Mouse (Mus musculus): ENCODE data around the gene Fnip2. TPM values are rescaled to one million over a fixed set of nuclear protein-coding genes. Genes with fewer than 3 reads are reported as not detected.

Gene Fnip2
- polyA plus RNA-seq, 1 experiment from 2014 or later = 126 TPM

DNA sequence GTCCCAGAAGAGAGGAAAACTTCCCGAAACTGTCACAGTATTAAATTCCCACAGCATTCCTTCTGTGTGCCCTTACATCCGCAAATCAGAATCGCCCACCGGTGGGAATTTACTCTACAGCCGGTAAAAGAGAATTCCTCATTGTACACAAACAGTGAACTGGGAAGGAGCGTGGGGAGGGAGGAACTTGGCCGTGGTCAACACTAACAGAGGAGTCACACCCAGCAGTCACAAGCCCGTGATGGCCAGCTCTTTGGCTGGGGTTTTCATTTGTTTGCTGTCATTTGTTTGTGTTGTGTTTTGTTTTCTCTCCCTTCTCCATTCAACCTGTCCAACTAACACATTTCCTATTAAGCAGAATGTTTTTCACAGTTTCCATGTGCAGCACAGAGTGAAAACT is 39.7 kb downstream of the Fnip2 start:
- Histone ChIP-seq H3K36me3 (ENCODE audit: inconsistent target) (peaks cover 4% of the 10 kb centered on the region; the same call in 1 of the 2 replicates), H3K79me2 (ENCODE audit: inconsistent target) (peaks cover 96% of the 10 kb centered on the region), H3K4me3 (ENCODE audit: inconsistent target) (peak overlapping the region; percentile 66), H3K27ac (peak overlapping the region; percentile 97)
- WGBS (ENCODE audit: missing documents) = 68% methylated on average over 8 of the region's 8 CpGs

DNA sequence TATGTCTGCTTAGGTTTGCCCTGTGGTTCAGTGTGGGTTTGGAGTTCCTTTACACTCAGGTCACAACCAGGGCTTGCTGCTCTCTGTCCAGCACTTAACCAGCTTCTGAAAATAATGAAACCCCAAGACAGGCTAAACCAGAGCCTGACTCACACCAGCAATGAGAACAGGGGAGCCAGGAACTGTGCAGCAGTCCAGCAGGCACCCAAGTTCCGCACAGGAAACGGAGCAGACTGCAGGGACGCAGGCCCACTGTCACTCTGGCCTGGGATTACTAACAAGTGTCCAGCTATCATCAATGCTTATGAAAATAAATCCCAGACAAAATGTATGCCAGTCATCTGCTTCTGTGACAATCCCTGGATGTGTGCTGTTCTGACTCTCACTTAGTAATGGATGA is 40.1 kb downstream of the Fnip2 start:
- peaks cover 5% of the 10 kb centered on the region; the same call in 1 of the 2 replicates for H3K36me3 ChIP-seq (ENCODE audit: inconsistent target)
- H3K27ac ChIP-seq = peak overlapping the region; percentile 97
- peak overlapping the region; percentile 66; the same call in 1 of the 2 replicates for H3K4me3 ChIP-seq (ENCODE audit: inconsistent target)
- WGBS (ENCODE audit: missing documents) = 90% methylated on average over 3 of the region's 3 CpGs
- peaks cover 96% of the 10 kb centered on the region for H3K79me2 ChIP-seq (ENCODE audit: inconsistent target)

GRCm38 (mm10) chr3:79523349-79523748 is 44.2 kb downstream of the Fnip2 start:
- WGBS (ENCODE audit: missing documents) = 95% methylated on average over 4 of the region's 4 CpGs
- Histone ChIP-seq H3K36me3 (ENCODE audit: inconsistent target) (peaks cover 17% of the 10 kb centered on the region; the same call in 1 of the 2 replicates), H3K79me2 (ENCODE audit: inconsistent target) (peaks cover 100% of the 10 kb centered on the region), H3K4me3 (ENCODE audit: inconsistent target) (no peak overlapping the region), H3K27ac (no peak overlapping the region)

DNA sequence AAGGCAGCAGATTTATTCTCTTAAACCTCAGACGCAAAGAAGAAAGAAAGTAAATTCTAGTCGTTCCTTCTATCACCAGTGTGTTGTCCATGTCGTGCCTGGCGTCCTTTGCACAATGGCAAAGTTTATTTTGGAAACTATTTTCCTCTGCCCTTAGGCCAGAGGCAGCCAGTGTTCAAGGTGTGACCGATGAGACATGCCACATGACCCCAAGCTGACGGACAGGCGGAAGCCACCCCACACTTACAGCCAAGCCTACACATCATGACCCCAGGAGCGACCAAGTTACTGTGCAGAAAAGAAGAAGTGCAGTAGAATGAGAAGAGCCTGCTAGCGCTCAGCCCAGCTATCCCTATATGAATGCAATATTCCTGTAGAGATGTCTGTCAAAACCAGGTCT is 47.7 kb downstream of the Fnip2 start:
- 69% methylated on average over 7 of the region's 9 CpGs for WGBS (ENCODE audit: missing documents)
- Histone ChIP-seq H3K36me3 (ENCODE audit: inconsistent target) (peaks cover 51% of the 10 kb centered on the region), H3K27ac (peak overlapping the region; percentile 13; the same call in 1 of the 2 replicates), H3K4me3 (ENCODE audit: inconsistent target) (no peak overlapping the region), H3K79me2 (ENCODE audit: inconsistent target) (peaks cover 100% of the 10 kb centered on the region)

DNA sequence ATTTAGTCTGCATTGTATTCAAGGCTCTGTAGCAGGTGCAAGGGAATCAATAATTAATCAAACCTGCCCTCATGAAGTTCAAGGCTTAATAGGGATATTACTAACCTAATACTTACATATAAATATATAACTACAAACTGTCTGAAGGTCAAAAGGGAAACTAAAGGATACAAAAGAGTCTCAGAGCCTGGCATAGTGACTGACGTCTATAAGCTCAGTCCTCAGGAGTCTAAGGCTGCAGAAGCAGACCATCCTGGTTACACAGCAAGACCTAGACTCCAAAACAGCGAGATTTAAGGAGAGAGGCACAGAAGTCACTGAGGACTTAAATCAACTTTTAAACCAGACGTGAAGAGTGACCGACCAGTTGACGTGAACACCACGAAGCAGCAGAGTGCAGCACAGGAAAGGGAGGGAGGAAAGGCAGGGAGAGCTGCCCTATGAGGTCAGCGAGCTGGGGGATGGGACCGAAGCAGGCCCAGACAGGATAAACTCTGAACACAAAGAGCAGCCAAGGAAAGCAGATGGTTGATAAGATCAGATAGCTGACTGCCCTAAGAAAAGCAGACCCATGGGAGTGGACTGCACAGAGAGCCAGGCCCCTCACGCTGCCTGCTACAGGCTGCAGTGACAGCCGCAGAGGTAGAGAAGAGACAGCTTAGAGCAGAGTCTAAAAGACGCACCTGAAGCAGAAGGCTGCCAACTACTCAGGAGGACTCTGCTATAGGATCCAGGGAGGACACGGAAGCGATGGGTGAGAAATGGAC is 48.7 kb downstream of the Fnip2 start:
- 67% methylated on average over 13 of the region's 13 CpGs for WGBS (ENCODE audit: missing documents)
- Histone ChIP-seq H3K36me3 (ENCODE audit: inconsistent target) (peaks cover 61% of the 10 kb centered on the region), H3K4me3 (ENCODE audit: inconsistent target) (no peak overlapping the region), H3K27ac (peak overlapping the region; percentile 13; the same call in 1 of the 2 replicates), H3K79me2 (ENCODE audit: inconsistent target) (peaks cover 100% of the 10 kb centered on the region)

- Histone ChIP-seq H3K27ac (no peak overlapping the region), H3K79me2 (ENCODE audit: inconsistent target) (peaks cover 100% of the 10 kb centered on the region), H3K36me3 (ENCODE audit: inconsistent target) (peaks cover 67% of the 10 kb centered on the region), H3K4me3 (ENCODE audit: inconsistent target) (no peak overlapping the region)
- 96% methylated on average over 17 of the region's 17 CpGs for WGBS (ENCODE audit: missing documents)
Observed at GRCm38 (mm10) chr3:79517884-79518591, 49.6 kb downstream of the Fnip2 start.

DNA sequence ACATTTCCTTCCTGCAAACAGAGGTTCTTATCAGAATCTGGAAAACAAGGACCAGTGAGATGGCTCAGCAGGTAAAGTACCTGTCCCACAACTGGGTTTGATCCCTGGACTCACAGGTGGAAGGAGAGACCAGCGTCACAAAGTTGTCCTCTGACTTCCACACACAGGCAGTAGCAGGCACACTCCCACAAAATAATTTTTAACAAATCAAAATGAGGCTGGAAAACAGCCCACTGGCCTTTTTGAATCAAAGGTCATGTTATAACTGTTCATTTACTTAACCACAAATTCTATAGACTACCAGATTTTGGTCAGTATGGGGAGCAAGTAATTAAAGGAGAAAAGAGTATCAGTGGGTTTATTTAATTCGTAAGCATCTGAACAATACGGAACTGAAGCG is 50.6 kb downstream of the Fnip2 start:
- WGBS (ENCODE audit: missing documents) = 97% methylated on average over 4 of the region's 4 CpGs
- H3K27ac ChIP-seq = no peak overlapping the region
- peaks cover 100% of the 10 kb centered on the region for H3K79me2 ChIP-seq (ENCODE audit: inconsistent target)
- H3K36me3 ChIP-seq (ENCODE audit: inconsistent target) = peaks cover 75% of the 10 kb centered on the region
- H3K4me3 ChIP-seq (ENCODE audit: inconsistent target) = no peak overlapping the region

- WGBS (ENCODE audit: missing documents) = 90% methylated on average over 13 of the region's 14 CpGs
- no peak overlapping the region for H3K27ac ChIP-seq
- peaks cover 100% of the 10 kb centered on the region for H3K79me2 ChIP-seq (ENCODE audit: inconsistent target)
- peaks cover 82% of the 10 kb centered on the region for H3K36me3 ChIP-seq (ENCODE audit: inconsistent target)
- H3K4me3 ChIP-seq (ENCODE audit: inconsistent target) = no peak overlapping the region
Observed at GRCm38 (mm10) chr3:79516099-79516920, 51.3 kb downstream of the Fnip2 start.

GRCm38 (mm10) chr3:79514304-79514703 is 53.3 kb downstream of the Fnip2 start:
- Histone ChIP-seq H3K79me2 (ENCODE audit: inconsistent target) (peaks cover 100% of the 10 kb centered on the region), H3K36me3 (ENCODE audit: inconsistent target) (peaks cover 99% of the 10 kb centered on the region), H3K27ac (no peak overlapping the region), H3K4me3 (ENCODE audit: inconsistent target) (no peak overlapping the region)
- 95% methylated on average over 2 of the region's 2 CpGs for WGBS (ENCODE audit: missing documents)

- 100% methylated on average over 1 of the region's 2 CpGs for WGBS (ENCODE audit: missing documents)
- H3K79me2 ChIP-seq (ENCODE audit: inconsistent target) = peaks cover 100% of the 10 kb centered on the region
- no peak overlapping the region for H3K4me3 ChIP-seq (ENCODE audit: inconsistent target)
- H3K36me3 ChIP-seq (ENCODE audit: inconsistent target) = peaks cover 95% of the 10 kb centered on the region
- H3K27ac ChIP-seq = no peak overlapping the region
Observed at GRCm38 (mm10) chr3:79501166-79501728, 66.3 kb downstream of the Fnip2 start.

DNA sequence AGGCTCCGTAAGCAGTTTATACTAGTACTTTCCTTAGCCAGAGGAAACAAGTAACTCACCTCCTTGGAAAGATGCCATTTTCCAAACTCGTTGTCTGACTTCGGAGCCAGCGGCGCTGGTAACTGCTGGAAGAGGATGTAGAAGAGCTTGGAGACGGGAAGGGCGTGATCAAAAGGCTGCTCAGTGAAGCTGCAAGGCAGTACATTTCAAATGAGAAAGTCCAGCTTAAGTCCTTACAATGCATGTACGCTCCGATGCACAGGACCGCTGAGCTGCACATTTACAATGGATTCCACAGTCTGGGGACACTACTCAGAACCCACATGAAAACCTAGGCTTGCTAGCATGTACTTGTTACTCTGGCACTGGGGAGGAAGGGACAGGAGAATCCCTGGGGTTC is 67.3 kb downstream of the Fnip2 start:
- Histone ChIP-seq H3K36me3 (ENCODE audit: inconsistent target) (peaks cover 95% of the 10 kb centered on the region), H3K79me2 (ENCODE audit: inconsistent target) (peaks cover 100% of the 10 kb centered on the region), H3K4me3 (ENCODE audit: inconsistent target) (no peak overlapping the region), H3K27ac (no peak overlapping the region)
- 97% methylated on average over 10 of the region's 10 CpGs for WGBS (ENCODE audit: missing documents)

DNA sequence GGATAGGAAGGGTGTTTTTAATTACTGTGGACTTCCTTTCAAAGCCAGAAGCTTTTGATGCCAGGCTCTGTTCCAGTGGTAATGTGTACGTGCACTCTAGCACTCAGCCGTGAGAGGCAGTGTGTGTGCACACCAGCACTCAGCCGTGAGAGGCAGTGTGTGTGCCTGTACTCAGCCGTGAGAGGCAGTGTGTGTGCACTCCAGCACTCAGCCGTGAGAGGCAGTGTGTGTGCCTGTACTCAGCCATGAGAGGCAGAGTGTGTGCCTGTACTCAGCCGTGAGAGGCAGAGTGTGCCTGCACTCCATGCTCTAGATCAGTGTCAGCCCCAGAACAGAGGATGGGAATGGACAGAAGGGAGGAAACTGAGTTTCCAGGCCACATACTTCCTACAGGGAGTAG is 70.9 kb downstream of the Fnip2 start:
- Histone ChIP-seq H3K36me3 (ENCODE audit: inconsistent target) (peaks cover 90% of the 10 kb centered on the region), H3K79me2 (ENCODE audit: inconsistent target) (peaks cover 87% of the 10 kb centered on the region), H3K27ac (no peak overlapping the region), H3K4me3 (ENCODE audit: inconsistent target) (no peak overlapping the region)
- WGBS (ENCODE audit: missing documents) = 92% methylated on average over 6 of the region's 6 CpGs

DNA sequence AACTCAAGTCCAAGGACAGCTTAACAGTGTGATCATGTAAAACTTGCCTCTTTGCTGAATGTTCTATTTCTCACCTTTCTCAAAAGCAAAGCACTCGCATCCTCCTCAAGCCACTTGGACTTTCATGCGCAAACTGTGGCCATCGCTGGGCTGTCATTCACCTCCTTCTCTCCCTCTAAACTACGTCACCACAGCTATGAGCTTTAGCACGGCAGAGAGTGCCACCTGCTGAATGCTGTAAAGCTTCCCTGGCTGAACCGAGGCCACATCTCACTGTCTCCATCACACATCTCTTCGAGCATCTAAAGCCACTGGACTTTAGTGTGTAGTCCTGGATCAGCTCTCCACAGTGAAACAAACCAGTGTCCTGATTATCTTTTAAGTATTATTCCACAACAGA is 72.4 kb downstream of the Fnip2 start:
- peaks cover 88% of the 10 kb centered on the region for H3K36me3 ChIP-seq (ENCODE audit: inconsistent target)
- peaks cover 87% of the 10 kb centered on the region for H3K79me2 ChIP-seq (ENCODE audit: inconsistent target)
- no peak overlapping the region for H3K27ac ChIP-seq
- H3K4me3 ChIP-seq (ENCODE audit: inconsistent target) = no peak overlapping the region
- 95% methylated on average over 7 of the region's 7 CpGs for WGBS (ENCODE audit: missing documents)

- H3K4me3 ChIP-seq (ENCODE audit: inconsistent target) = no peak overlapping the region
- no peak overlapping the region for H3K27ac ChIP-seq
- H3K36me3 ChIP-seq (ENCODE audit: inconsistent target) = peaks cover 86% of the 10 kb centered on the region
- H3K79me2 ChIP-seq (ENCODE audit: inconsistent target) = peaks cover 87% of the 10 kb centered on the region
- WGBS (ENCODE audit: missing documents) = 93% methylated on average over 8 of the region's 8 CpGs
Observed at GRCm38 (mm10) chr3:79494028-79494427, 73.6 kb downstream of the Fnip2 start.
